Mouse (Mus musculus) heart, postnatal 0 days (tissue): ENCODE data around the gene Ttc25.

ENCODE experiments used
- CTCF ChIP-seq: IDR thresholded peaks from 2 replicates; pipeline ENCODE4 v1.5.1; 2016; ENCODE audit warnings: antibody characterized with exemption, control low read depth, low read depth
- EP300 ChIP-seq: IDR thresholded peaks from 2 replicates; pipeline ENCODE4 v1.6.1; 2016; ENCODE audit warnings: antibody characterized with exemption, low read depth

DNA sequence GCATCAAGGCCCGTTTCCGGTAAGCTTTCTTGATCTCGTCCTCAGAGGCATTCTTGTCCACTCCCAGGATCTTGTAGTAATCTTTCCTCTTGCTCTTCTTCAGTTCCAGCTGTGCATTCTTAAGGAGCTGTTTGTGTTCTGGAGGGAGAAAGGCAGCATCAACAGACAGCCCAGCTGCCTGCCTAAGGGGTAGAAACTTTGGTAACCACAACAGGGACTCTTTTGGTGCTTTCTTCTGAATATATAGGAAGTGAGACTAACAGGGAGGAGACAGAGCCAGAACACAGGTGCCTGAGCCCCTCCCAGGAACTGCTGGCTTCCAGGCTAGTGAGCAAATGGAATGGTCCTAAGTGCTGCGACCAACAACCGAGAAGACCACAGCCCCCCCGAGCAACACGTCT, 39.2 kb downstream of the Ttc25 start:
- TF ChIP-seq EP300, result no peak
- TF ChIP-seq CTCF, result no peak
